Mouse (Mus musculus): ENCODE measurements at regions not wholly inside any gene's neighbourhood (a gene's known extent, or its start where the extent isn't known, plus 50 kb on each side); places are given as distances from the start of the nearest gene placed in this dataset.

DNA sequence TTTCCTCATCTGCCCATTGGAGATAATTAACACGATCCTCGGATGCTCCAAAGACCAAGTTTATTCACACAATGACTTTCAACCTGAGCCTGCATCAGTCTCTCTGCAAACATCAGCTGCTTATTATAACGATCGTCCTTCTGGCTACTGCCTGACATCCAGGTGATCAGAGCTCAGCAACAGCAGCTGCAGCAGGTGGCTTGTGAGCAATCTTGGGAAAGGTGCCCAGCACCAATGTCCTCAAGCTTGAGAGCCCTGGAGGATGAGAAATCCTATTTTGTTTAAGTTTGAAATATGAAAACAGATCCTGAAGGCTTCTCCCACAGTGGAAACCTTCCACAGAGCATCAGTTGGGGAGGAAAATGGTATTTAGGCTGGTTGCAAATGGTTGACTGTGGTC is 242.8 kb downstream of the Prdm2 start:
- intact Hi-C loops (cut with DNase I) = no loop called here
- DNase-seq = no peak

DNA sequence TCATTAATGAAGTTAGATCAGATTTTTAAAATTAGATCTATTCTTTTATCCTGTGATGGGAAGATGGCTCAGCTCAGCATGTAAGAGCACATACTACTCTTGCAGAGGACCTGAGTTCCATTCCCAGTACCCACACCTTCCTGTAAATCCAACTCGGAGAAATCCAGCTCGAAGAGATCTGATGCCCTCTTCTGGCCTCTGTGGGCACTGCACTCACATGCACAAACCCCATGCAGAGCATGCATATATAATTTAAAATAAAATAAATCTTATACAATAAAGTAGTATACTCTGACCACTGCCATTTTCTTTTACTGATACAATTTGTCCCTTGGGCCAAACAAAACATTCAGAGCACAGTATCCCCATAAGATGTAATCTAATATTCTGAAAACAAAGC is 245.2 kb downstream of the Prdm2 start:
- DNase-seq = no peak
- intact Hi-C loops (cut with DNase I) = no loop called here

DNA sequence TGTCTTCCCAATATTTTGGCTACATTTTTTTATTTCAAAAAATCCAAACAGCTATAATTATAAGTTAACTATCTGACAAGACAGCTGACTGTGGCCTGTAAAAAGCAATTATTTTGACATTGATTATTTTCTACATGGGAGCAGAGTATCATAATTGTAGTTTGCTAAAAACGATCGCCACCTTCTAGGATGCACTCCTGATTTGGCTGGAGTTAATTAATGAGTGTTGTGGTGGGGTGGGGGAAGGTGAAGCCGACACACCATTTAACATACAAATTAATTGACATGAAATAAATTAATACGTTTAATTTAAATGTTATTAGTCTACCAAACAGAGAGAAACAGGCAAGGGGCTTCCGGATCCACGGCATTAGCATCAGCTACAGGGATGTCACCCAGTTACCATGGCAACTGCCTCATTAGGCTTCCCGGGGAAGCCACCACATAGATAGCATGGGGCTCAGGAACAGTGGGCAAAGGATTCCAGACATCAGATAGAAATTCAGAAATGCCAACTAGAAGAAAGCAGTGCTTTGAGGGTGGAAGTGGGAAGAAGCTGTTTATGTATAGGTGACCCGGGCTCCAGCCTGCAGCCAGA is 255.9 kb downstream of the Prdm2 start:
- DNase-seq = no peak
- intact Hi-C loops (cut with DNase I) = no loop called here

DNA sequence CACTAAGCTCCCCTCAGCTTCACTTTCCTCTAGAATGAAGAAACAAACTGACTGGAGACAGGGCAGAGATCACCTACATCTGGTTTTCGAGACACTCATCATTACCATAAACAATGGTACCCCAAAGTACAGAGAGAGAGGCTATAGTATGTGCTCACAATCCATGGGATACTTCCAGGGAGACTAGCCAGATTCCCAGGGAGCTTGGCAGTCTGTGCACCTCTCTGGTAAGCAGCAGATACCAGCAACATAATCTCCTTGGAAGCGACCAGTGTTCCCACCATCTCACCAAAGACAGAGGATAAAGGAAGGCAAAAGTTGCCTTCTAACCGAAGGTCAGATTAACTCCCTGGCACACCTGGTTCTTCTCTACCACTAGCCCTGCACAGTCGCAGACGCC is 256.4 kb downstream of the Prdm2 start:
- intact Hi-C loops (cut with DNase I) = no loop called here
- DNase-seq = no peak

DNA sequence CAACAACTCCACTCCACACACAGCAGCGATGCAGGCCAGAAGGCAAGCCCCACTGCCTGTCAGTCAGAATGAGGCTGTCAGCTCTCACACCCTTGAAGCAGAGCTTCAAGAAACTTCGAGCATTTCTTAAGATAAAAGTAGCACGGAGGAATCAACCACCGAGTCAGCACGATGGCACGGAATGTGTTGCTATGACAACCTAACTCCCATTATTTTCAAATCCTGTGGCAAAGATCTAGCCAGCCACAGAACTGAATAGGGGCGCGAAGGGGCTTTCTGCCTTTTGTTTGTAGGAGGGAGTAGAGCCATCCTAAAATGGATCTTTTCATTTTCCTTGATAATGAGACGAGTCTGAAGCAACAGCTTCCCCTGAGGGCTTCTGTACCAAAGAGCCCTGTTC is 259.1 kb downstream of the Prdm2 start:
- intact Hi-C loops (cut with DNase I) = no loop called here
- no peak for DNase-seq

DNA sequence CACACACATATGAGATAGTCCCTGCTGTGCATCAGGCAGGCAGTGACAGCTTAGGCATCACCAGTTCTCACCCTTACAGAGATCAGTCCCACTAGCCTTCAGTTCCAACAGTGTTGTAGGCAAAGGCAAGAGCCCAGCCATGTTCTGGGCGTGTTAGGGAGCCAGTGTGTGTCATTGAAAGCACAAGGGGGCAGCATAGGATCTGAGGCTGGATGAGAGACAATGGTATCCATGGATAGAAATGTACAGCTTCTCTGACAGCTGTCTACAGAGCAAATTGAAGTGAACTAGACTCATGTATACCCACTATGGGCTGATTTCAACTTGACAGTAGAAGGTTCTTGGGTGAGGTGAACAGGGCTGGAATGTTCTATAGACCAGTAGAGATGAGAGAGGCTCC is 259.9 kb downstream of the Prdm2 start:
- DNase-seq = no peak
- intact Hi-C loops (cut with DNase I) = no loop called here

DNA sequence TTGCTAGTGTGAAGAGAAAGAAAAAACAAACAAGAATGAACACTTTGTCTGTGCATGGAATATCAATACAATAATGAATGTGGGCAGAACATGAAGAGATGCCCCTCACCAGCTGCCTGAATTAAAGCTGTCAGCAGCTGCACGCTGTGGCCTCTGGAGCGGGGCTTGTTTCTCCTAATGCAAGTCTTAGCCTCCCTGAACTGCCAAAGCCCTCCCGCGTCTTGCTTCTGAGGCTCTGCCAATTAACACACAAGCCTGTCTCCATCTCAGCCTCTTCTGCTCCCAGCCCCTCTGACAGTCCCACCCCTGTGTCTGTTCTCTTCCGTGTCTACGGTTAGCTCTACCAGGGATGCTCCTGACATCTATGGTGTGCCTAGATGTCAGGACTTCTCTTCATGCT is 265.1 kb downstream of the Prdm2 start:
- intact Hi-C loops (cut with DNase I) = no loop called here
- DNase-seq = no peak

DNA sequence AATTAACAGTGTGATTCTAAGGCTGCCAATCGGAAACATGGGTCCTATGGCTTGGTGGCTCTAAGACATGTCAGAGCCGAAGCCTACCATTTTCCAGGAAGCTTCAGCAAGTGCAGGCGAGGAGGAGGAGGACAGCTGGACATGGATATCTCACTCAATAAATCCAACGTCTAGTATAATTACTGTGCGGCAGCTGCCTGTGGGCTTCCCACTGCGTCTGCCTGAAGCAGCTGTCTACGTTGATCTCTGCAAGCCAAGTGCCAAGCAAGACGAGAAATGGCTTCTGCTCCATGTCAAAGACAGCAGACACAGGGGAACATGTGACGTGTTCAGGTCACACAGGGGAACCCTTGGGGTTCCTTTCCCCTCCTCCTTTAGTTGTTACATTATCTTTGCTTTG is 279.2 kb downstream of the Prdm2 start:
- no peak for DNase-seq
- intact Hi-C loops (cut with DNase I) = no loop called here

DNA sequence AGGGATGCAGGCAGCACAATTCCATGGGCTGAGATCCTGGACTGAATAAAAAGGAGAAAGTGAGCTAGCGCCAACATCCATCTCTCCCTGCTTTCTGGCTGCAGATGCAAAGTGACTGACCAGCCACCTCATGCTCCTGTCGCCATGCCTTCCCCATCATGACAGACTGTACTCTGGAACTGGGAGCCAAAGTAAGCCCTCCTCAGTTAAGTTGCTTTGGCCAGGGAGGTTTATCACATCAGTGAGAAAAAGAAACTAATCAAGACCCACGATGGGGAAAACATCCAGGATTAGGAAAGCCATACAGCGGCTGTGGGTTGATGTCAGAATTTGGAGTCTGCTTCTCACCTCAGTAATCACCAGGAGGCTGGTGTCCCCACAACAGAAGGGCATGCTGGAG is 283.6 kb downstream of the Prdm2 start:
- no peak for DNase-seq
- intact Hi-C loops (cut with DNase I) = no loop called here

DNA sequence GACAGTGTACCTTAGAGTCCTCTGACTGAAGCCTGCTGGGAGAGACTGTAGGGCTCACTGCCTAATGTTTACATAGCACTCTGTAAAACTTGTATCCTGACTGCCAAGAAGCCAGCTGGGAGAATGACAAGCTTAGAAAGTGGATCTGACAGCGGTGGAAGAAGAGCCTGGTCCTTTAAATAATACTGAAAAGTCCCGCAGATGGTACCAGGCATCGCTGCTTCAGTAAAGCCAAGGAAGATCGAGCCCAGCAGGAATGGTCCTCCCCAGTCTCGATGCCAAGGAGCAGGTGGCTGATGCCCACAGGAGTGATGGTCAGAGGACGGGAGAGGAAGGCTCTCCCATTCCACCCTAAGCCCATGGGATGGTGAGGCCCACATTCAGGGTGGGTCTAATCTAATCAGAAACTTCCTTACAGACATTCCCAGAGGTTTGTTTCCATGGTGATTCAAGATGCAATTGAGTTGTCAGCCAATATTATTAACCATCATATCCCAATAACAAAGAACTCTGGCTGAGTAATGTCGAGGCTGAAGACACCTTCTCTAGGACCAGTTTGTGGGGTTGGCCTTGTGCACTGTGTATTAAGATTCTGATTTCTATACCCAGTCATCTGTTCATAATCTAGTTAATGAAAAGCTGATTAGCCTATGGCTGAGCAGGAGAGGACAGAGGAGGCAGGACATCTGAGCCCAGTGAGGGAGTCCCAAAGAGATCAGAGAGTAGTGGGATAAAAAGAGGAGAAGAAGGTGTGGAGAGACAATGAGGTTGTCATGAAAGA is 285.3 kb downstream of the Prdm2 start:
- intact Hi-C loops (cut with DNase I) = no loop called here
- no peak for DNase-seq

DNA sequence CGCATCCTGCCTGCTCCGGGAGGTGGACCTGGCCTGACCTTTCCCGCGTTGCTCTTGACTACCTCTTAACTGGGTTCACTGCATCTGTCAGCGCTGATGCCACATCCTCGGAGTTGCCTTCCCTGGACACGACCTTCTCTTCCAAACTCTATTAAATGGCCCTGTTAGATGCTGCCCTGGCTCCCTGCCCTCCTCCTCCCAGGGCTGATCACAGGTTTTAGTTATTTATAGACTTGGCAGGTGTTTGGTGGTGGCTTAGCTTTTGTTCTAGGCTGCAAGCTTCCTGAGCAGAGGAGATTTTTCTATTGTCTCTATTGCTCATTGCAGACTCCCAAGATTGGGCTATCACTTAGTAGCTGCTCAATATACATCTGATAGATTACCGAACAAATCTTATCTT is 287.7 kb downstream of the Prdm2 start:
- DNase-seq = peak; percentile 6 to 18
- intact Hi-C loops (cut with DNase I) = no loop called here

DNA sequence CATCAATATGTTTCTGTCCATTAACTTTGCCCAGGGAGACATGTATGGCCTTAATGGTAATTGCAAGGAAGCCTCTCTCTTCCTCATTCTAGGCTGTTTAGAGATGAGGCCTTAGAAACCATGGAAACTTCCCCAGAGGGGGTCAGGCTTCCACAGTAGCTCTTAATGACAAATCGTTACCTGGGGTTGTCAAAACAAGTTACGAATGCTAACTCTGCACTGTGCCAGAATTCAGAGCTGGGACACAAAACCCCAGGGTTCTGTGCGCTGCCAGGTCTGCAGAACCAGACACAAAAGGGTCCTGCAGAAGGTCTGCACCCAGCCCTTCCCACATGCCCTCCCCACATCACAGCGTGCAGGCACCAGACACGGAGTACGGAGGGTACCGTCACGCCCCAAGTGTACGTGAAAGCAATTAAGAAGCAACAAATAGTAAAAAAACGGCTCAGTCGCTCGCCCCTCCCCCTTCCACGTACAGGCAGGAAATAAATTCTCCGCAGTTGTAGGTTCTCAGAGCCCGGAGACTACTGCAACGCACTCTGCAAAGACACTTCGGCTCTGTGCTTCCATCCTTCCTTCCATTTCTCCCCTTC is 303.3 kb downstream of the Prdm2 start:
- DNase-seq = no peak
- intact Hi-C loops (cut with DNase I) = no loop called here

DNA sequence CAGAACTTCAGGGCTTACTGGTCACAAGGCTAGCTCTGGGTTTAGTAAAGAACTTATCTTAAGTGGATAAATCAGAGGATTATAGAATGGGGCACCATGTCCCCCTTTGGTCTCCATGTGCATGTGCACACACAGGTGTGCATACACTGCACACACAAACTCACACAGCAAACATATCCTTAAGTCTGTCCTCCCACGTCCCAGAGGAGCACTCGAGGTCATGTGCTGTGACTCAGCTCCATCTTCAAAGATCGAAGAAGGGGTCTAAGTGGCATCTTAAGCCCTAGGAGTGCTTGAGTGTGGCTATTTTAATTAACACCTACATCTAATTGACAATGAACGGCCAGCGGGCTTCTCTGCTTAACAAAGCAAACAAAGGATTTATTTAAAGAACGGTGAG is 304.0 kb downstream of the Prdm2 start:
- DNase-seq = no peak
- intact Hi-C loops (cut with DNase I) = no loop called here

DNA sequence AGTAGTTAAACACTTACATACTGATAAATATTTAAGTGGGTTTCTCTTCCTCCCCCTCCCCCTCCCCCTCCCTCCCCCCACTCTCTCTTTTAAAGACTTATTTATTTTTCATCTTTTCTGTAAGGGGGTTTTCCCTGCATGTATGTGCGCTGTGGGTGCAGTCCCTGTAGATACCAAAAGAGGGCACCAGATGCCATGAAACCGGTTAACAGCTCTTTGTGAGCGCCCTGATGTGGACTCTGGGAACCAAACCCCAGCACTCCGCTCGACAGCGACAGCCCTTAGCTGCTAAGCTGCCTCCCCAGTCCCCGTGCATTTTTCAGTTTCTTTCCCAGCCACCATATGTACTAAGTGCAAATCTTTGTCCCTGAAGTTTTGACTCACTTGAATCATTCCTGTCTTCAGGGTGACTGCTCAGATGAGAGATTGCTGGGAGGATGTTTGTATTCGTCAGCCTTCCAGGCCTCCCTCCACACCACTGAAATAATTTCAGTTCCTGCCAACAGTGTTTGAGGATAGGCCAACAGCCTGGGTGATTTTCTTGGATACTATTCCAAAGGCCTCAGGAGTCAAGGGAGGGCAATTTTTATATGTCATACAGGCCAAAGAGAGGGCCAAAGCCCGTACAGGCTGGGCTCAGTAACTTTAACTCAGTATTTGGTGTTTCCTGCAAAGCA is 309.3 kb downstream of the Prdm2 start:
- intact Hi-C loops (cut with DNase I) = loop anchor here (1.0 kb wide), 1 partner anchor 118 kb away; no protein-coding TSS in a partner anchor
- DNase-seq = no peak

DNA sequence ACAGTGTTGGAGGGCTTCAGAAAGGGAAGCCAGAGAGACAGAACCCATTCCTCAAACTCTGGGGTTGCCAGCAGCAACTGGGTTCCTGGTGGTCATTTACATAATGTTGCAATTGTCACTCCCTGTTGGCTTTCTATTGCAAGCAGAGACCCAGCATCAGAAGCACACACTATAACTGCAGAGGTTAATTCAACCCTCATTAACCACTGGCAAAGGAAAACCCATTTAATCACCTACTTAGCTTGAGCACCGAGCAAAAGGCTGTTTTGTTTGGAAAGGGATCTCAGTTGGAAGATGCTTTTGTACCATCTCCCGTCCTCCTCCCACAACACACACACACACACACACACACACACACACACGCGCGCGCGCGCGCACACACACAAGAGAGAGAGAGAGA is 312.0 kb downstream of the Prdm2 start:
- intact Hi-C loops (cut with DNase I) = no loop called here
- DNase-seq = no peak

DNA sequence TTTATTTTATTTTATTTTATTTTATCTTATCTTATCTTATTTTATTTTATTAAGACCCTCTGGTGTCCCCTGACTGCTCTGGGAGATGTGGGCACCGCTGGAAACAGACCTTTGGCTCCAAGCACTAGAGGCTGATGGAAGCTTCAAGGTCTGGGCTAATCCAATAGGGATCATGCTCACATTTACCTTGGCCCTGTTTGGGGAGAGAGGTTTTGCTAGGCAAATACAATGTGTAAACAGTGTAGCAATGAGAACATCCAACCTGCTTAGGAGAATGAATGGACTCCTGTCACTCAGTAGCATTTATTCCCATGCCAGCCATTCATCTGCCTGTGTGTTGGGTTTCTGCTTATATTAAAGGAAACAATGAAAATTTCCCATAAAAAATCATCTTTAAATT is 313.8 kb downstream of the Prdm2 start:
- intact Hi-C loops (cut with DNase I) = no loop called here
- no peak for DNase-seq

DNA sequence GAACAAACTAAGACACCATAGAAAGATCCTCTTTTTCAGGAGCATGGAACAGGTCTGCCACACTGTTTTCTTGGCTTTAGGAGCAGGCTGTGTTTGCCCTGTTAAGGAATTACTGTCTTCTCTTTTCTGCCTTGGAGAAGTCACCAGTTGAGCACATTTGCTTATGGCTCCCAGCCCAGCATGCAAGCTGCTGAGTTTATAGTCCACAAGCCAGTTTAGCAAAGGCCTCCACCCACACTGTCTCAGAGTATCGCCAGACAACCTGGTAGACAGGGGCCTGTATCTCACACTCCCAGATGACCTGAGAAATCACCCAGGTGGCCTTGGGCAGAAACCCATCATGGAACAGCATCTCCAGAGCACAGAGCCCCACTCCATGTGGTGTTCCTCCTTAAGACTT is 322.1 kb downstream of the Prdm2 start:
- no peak for DNase-seq
- intact Hi-C loops (cut with DNase I) = no loop called here

DNA sequence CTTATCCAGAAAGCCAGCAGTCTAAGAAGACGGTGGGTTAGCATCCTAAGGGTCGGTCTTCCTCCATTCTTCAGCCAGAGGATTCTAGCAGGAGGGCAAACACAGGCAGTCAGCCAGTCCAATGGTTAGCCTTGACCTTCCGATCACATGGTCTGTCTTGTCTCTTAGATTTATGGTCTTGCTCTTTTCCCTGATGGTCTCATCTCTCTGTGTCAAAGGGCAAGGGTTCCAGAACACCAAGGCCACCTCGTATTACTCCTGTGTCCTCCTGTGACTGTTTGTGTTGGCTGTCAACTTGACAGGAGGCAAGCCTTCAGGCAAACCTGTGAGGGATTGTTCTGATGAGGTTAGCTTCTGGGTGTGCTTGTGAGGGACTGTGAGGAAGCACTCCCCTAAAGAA is 323.9 kb downstream of the Prdm2 start:
- no peak for DNase-seq
- intact Hi-C loops (cut with DNase I) = no loop called here

DNA sequence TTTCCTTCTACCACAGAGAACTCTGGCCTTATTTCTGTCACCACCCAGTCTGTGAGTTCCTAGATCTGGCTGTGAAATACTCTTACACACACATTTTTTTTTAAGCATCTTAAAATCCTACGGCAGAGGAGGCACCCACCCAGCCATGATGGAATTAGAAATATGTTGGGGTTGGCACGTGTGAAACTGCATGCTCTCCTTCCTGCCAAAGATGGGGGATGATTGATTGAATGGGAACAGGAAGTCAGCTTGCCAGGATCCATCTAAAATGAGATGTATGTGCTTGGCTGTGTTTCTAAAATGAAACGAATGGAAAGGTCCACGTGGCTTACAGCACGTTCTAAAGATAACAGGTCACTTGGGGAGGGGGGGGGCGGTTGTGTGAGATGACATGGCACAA is 324.9 kb downstream of the Prdm2 start:
- no peak for DNase-seq
- intact Hi-C loops (cut with DNase I) = no loop called here

DNA sequence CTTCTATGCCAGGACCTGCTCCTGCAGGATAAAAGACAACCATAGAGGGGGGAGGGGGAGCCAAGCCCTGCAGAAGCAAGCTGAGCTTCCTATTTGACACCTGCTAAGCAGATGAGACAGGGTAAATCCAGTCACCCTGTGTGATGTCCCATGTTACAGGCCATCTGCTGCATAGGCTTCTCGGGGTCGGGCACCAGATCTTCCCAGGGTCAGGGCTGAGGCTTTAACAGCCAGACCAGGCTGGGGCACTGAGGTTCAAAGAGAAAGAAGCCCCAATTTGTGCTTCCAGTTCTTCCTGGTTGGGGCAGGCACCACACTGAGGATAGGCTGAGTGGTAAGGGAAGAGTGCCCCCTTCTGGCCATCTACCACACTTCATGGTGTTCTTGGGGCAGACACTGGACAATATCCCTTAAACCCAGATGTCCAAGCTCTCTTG is 332.5 kb downstream of the Prdm2 start:
- intact Hi-C loops (cut with DNase I) = loop anchor here (2.0 kb wide), 2 partner anchors 632 to 728 kb away; no protein-coding TSS in a partner anchor

DNA sequence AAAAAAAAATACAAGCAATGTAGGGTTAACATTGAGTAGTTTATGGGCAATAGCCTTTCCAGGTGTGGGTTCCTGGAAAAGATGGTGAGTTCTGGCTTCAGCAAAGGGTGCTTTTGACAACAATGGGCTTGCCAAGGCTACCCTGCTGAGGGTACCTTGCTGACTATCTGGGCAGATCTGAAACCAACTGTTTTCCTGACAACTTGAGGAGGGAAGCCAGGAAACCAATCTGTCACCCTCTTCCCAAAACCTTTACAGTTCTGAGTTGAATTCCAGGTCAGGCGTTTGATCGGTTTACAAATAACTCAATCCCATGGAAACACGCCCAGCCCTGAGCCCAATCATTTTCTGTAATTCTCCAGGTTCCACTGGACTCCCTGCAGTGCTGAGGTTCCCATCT is 336.6 kb downstream of the Prdm2 start:
- intact Hi-C loops (cut with DNase I) = no loop called here
- DNase-seq = no peak

More for the DNA sequence above, 332.5 kb downstream of the Prdm2 start:
- DNase-seq = peak; percentile 70 to 71

DNA sequence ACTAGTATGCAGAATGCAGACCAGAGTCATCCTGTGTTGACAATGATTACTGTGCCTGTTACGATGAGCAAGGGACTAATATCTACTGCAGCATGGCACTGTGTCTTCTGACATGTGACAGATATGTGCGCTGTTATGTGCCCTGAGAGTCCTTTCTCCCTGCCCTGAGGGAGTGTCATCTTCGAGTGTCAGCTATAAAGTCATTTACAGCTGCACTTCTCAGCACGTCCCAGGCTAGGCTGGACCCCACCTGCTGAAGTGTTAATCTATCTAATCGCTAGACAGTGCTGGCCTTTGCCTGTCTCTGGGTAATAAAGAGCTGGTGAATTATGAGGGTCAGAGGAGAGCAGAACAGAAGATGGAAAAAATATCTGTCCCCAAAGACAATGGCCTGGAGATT is 337.7 kb downstream of the Prdm2 start:
- DNase-seq = no peak
- intact Hi-C loops (cut with DNase I) = no loop called here
